In genomic region chrX:36523729-36524128, GRCm38 (mm10) we compare ENCODE assay signal across 37 mouse cellular contexts. TPM values are rescaled to one million over a fixed set of nuclear protein-coding genes. Genes with fewer than 3 reads are reported as not detected.
"Had no signal": no experiment of that assay in that cellular context is flagged by ENCODE, and none has a peak within 500 bp of the region (broad histone marks: within the 10 kb centered on the region; RNA-seq: fewer than 3 reads in every experiment).

No protein-coding gene starts in this region.

- H3K27me3 ChIP-seq: heart, embryonic 13.5 days; heart, embryonic 15.5 days; hindbrain, embryonic 13.5 days; hindbrain, embryonic 15.5 days; kidney, embryonic 15.5 days; limb, embryonic 13.5 days; limb, embryonic 15.5 days; liver, embryonic 12.5 days had no signal

- H3K4me3 ChIP-seq: heart, adult 2 months; heart, embryonic 13.5 days; heart, embryonic 15.5 days; hindbrain, embryonic 13.5 days; hindbrain, embryonic 15.5 days; kidney, embryonic 15.5 days; limb, embryonic 13.5 days; limb, embryonic 15.5 days; liver, embryonic 12.5 days had no signal

- H3K9ac ChIP-seq: heart, embryonic 13.5 days; heart, embryonic 15.5 days; hindbrain, embryonic 13.5 days; hindbrain, embryonic 15.5 days; kidney, embryonic 15.5 days; limb, embryonic 13.5 days; limb, embryonic 15.5 days; liver, embryonic 12.5 days; liver, embryonic 14.5 days had no signal

- H3K4me2 ChIP-seq: heart, embryonic 11.5 days; heart, embryonic 13.5 days; heart, embryonic 15.5 days; hindbrain, embryonic 13.5 days; hindbrain, embryonic 15.5 days; kidney, embryonic 15.5 days; limb, embryonic 13.5 days; limb, embryonic 15.5 days; liver, embryonic 12.5 days had no signal

- H3K9me3 ChIP-seq: heart, embryonic 13.5 days; heart, embryonic 15.5 days; hindbrain, embryonic 13.5 days; hindbrain, embryonic 15.5 days; kidney, embryonic 15.5 days; limb, embryonic 13.5 days; limb, embryonic 15.5 days; liver, embryonic 12.5 days had no signal

- H3K27ac ChIP-seq: heart, adult 2 months; heart, embryonic 13.5 days; heart, embryonic 15.5 days; hindbrain, embryonic 13.5 days; hindbrain, embryonic 15.5 days; hindbrain, postnatal 0 days; kidney, embryonic 15.5 days; kidney, postnatal 0 days; limb, embryonic 13.5 days; limb, embryonic 15.5 days; liver, embryonic 12.5 days; liver, embryonic 14.5 days had no signal

- DNase-seq: gastrocnemius, postnatal 14 days; gastrocnemius, postnatal 36 days; heart, adult 11 months; heart, adult 2 months; heart, postnatal 14 days; heart, postnatal 36 days; kidney, adult 11 months; kidney, adult 2 months; kidney, adult 9 months; kidney, postnatal 14 days; kidney, postnatal 36 days; layer of hippocampus, adult 9-11 months; layer of hippocampus, postnatal 36 days; left cerebral cortex, postnatal 4 days had no signal

- H3K4me1 ChIP-seq: heart, embryonic 13.5 days; heart, embryonic 15.5 days; hindbrain, embryonic 13.5 days; hindbrain, embryonic 15.5 days; kidney, embryonic 15.5 days; limb, embryonic 13.5 days; limb, embryonic 15.5 days; liver, embryonic 12.5 days had no signal

- H3K36me3 ChIP-seq: heart, embryonic 13.5 days; heart, embryonic 15.5 days; hindbrain, embryonic 13.5 days; hindbrain, embryonic 15.5 days; kidney, embryonic 15.5 days; limb, embryonic 13.5 days; limb, embryonic 15.5 days; liver, embryonic 12.5 days had no signal

- ATAC-seq: hindbrain, postnatal 0 days; intestine, embryonic 16.5 days; liver, embryonic 12.5 days had no signal

RNA-seq across cellular contexts. Expression of gene Gm14569, which starts 32.1 kb away (rescaled TPM):
- total RNA-seq: gastrocnemius, adult 18-20 months; gastrocnemius, adult 8-10 months; gastrocnemius, postnatal 14 days; gastrocnemius, postnatal 36 days; heart, adult 2 months; heart, postnatal 14 days; heart, postnatal 36 days; hematopoietic stem cell, adult 5-6 weeks; left cerebral cortex, postnatal 4 days; liver, adult 2 months had no signal
- polyA plus RNA-seq: gonadal fat pad, adult 2 months; heart, adult 2 months; heart, embryonic 11.5 days; heart, embryonic 13.5 days; heart, embryonic 15.5 days; heart, postnatal 0 days; hindbrain, embryonic 11.5 days; hindbrain, embryonic 13.5 days; hindbrain, embryonic 15.5 days; hindbrain, postnatal 0 days; intestine, embryonic 14.5 days; intestine, embryonic 16.5 days; kidney, adult 2 months; kidney, embryonic 15.5 days; kidney, postnatal 0 days; large intestine, adult 2 months; limb, embryonic 11.5 days; limb, embryonic 13.5 days; limb, embryonic 15.5 days; liver, adult 2 months; liver, embryonic 12.5 days; liver, embryonic 14.5 days had no signal
